Mouse (Mus musculus) thymus, postnatal 4 days (tissue): ENCODE results near the gene Eif4e.

Experiments used
- DNase-seq: peaks from one replicate; pipeline ENCODE4 v3.0.0; 2021

Eif4e gene

DNA sequence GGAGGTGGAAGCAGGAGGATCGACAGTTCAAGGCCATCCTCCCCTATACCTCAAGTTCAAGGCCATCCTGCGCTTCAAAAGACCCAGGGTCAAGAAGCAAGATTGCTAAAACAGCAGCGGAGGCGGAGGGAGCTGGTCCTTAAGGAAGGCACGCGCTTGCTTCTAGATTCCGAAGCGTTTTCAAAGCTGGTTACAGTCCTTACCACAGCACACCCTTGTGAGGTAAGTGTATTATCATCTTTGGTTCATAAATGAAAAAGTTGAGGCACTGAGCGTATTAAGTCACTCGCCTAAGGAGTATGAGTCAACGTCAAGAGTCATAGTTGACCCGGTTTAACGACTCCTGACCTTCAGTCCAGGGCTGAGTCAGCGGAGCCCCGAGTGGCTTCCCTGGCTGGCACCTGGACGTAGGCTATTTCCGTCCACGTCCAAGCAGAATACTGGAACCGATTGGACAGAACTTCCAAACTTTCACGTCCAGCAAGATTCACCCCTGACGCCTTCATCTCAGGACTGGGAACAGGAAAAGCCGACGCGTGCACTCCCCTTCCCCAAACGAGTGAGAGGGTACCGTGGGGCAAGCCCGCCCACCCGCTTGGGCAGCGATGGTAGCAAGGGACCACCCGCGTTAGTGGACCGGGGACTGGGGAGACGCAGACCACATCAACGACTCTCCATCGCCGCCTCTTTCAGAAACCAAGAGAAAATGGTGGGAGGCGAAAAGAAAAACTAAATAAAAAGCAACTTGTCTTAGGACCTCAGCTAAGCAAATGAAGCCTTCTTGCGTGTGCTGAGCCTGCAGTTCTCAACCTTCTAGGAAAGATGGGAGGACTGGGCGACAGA is at the start of gene Eif4e:
Gene Eif4e, plus strand, starts transcription at position 107 of the 843 bp plus-strand sequence.
- peak; percentile 64 for DNase-seq

DNA sequence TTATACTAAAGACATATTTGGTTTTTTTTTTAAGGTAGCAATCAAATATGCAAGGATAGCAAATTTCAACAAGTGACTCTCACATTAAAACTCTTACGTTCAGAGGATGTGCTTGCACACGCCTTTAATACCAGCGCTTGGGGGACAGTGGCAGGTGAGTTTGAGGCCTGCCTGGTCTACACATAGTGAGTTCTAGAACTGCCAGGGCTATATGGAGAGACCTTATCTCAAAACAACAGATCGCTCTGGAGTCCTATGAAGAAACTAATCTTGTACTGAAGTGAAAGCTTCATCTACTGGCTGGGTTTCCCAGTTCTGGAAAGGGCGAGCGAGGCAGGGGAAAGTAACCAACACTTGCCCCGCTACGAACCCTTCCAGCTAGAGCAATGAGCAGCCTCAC is 46.5 kb upstream of the Eif4e start:
- DNase-seq = no peak

DNA sequence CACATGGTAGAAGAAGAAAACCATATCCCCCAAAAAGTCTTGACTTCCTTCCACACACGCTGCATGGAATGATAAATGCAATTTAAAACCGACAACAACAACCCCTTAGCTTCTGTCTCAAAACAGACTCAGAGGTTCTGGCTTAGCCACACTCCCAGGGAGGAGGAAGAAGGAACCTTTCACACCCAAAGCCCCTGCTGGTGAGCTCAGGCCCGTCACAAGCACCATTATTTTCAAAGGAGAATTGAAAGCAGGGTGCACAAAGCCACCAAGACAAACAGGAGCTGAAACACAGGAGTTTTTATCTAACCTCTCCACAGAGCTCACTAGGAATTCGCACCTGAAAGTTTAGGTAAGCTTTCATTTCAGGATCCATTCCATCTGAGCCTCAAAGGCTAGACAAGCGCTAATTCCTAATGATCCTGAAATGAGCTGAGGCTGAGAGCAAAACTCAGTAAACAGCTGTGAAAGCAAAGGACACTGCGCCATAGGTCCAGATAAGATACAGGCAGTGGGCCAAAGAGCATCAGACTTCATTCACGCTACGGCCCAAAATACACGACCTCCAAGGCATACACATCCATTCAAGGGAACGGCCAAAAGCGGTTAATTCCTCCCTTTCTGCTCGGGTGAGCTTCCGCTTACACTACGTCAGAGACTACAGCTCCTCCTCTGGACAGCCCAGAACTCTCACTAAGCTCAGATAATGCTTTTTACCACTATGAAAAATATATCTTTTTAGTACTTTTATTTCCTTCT is 44.3 kb upstream of the Eif4e start:
- no peak for DNase-seq

DNA sequence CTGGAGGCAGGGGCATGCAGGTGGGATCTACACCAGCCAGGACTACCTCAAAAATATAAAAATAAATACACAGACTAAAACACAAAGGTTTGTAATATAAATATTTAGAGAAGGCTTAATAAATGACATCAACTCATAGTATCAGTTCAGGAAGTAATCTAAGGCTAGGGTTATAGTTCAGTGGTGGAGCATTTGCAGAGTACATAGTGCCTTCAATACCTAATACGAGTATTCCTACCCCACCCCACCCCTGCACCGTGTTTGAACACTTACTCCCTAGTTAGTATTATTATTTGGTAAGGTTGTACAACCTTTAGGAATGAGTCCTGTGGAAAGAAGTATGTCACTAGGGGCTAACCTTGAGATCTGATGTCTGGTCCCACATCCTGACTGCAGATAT is 42.7 kb upstream of the Eif4e start:
- DNase-seq = no peak

DNA sequence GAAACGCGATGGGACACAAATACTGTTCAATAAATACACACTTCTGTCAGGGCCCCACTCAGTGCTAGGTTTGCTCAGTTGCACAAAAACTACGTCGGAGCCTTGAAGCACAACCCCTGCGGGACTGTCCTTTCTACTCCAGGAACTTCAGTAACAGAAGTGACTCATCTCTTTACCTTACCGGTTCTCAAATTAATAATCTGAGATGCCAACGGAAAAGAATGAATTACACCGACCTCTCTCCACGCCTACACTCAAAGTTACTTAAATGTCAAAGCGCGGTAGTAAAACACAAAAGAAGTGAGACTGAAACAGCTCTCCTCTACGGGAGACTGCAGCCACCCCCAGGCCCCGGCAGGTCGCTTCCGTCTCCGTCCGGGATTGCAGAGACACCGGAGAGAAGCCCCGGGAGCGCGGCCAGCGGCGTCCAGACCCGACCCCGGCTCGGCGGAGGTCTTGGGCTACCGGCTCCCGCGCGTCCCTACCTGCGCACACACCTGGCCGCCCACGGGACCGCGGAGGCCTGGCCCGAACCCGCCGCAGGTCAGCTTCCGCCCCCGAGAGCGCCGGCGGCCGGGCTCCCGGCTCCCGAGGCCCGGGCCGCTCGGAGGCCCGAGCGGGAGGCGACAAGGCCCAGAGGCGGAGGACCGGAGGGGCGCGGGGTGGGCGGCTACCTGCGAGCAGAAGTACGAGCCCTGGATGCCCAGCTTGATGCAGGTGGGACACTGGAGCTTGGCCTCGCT is 37.2 kb upstream of the Eif4e start:
- no peak for DNase-seq

DNA sequence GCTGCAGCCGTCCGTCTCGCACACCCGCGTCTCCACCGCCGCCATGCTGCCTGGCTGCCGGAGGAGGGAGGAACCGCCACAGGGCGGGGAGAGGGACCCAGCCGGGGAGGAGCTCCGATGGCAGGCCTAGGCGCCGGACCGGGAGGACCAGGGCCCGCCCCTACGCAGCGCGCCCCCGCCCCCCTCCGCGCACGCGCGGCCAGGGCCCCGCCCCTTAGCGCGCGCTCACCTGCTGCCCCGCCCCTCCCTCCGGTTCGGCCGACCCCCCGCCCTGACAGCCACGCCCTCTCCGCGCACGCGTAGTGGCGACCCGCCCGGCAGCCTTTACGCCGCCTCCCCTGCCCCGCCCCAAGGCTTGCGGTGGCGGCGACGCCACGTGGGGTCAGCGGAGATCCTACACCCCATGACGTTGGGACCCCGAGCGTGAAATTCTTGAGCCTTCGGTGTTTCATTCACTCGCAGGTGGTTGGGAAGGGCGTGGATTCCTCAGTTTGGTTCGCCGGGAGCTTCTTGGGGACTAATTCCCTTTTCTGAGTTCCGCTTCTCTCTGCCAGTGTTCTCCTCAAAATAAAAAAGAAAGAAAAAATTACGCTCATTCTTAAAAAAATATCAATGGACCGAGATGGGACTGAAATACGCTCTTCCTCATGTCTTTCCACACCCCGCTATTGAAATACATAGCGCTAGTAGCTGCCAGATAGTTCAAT is 36.5 kb upstream of the Eif4e start, which contains the start of gene Metap1:
Gene Metap1, minus strand, starts transcription at position 189 of the 707 bp plus-strand sequence.
- peak; percentile 100 for DNase-seq

DNA sequence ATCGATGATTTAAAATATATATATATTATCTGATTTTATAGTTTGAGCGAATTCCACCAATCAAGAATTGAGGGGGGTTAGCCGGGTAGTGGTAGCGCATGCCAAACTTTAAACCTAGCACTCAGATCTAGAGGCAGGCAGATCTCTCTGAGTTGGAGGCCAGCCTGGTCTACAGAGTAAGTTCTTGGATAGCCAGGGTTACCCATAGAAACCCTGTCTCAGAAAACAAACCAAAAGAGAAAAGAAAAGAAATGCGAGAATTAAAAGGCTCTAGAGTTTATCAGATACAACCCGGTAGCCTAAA is 36.0 kb upstream of the Eif4e start:
- no peak for DNase-seq

DNA sequence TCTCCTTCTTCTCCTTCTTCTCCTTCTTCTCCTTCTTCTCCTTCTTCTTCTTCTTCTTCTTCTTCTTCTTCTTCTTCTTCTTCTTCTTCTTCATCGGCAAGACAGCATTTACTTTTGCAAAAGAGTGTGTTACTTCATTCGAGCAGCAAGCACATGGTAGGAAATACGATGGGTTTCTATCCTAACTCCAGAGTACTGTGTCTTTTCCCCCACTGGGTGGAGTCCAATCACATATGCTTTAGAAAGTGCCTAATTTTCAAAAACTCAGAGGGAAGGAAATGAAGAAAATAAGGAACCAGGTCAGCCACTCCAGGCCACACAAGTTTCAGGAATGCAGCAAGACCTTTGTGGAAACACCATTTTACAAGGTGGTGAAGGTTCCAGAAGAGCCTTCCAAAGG is 32.3 kb upstream of the Eif4e start:
- no peak for DNase-seq

DNA sequence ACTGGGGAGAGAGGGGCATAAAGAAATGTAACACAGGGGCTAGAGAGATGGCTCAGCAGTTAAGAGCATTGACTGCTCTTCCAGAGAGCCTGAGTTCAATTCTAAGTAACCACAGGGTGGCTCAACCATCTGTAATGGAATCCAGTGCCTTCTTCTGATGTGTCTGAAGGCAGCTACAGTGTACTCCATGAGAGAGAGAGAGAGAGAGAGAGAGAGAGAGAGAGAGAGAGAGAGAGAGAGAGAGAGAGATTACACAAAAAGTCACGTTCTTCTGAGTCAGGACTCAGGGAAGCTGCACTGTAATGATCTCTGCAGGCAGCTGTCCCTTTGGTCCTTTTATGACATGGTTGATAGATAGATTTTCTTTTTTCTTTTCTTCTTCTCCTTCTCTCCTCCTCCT is 31.4 kb upstream of the Eif4e start:
- no peak for DNase-seq

DNA sequence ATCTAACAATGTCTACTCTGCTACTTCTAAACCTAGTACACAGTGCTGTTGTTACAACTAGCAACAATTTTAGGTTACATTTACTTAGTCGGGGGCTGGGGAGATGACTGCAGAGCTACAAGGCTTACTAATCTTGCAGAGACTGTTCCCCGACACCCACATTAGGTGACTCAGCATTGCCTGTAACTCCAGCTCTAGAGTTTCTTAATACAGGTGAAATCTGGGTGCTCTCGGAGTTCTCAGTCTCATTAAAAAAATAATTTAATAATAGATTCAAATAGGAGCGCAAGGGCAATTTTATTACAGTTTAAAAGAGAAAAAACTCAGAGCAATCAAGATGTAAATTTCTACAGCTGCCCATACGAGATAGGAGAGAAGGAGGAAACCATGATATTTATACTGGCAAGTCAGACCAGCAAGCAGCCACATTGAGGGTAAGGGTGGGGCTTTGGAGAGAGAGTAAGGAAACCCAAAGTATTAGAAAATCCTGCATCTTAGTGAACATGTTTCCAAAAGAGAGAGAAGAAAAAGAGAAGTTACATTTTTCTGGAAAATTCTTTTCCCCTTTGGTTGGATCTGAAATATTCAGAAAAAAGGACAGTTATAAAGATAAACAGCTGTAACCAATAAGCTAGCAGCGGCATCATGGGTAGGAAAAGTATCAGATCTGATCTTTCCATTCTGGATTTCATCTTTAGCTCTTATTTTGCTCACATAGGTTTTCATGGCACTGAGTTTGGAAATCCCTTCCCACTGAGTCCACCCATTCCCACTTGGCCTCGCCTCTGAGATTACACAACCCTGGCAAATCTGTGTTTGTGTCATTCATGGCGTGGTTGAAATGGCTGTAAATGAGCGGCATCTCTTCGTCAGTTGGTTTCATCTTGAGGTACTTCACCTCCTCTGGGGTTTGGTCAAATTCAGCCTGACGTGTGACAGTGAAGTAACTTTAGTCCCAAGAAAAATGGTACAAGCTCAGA is 30.5 kb upstream of the Eif4e start:
- no peak for DNase-seq

DNA sequence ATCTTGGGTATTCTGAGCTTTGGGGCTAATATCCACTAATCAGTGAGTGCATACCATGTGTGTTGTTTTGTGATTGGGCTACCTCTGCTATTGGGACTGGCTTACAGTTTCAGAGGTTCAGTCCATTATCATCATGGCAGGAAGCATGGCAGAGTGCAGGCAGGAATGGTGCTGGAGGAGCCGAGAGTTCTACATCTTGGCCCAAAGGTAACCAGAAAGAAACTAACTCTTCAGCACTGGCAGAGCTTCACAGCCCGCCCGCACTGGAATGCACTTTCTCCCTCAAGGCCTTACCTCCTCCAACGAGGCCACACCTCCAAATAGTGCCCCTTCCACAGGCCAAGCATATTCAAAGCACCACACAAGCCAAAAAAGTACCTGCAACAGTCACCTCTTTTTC is 27.2 kb upstream of the Eif4e start:
- no peak for DNase-seq

DNA sequence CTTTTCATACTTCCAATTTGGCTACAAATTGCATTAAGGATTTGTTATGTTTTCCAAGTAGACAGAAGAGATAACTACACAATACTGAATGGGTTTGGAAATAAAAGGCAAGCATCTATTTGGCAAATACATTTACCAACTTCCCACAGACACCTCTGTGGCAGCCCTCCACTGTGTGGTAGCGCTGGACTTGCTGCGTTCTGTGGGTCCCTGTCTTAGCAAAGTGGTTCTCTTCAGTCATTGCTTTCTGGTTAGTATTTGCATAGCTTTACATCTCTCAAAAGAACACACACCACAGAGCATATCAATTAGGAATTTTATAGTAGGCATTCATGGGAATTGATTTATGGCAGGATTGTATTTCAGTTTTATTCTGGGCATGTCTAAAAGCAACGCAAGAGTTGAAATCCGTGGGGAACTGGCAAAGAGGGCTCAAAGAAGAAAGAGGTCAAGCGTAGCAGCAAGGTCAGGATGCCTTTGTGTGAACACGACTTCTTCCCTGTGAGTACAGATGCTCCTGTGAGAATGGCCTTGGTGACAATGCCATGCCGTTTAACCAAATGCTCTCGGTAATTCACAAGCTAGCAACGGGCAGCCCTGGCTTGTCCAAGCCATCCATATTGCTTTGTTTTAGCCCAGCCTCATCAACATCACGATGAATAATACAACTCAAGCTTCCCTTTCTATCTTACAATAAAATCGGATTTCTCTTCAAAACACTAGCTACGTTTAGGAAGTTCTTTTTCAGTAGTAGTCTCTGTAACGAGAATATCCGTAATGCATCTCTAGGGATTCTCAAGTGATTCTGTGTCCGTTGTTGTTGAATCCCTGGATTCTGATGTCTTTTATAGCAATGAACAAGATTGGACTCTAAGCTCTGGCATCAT is 25.9 kb upstream of the Eif4e start:
- DNase-seq = no peak

DNA sequence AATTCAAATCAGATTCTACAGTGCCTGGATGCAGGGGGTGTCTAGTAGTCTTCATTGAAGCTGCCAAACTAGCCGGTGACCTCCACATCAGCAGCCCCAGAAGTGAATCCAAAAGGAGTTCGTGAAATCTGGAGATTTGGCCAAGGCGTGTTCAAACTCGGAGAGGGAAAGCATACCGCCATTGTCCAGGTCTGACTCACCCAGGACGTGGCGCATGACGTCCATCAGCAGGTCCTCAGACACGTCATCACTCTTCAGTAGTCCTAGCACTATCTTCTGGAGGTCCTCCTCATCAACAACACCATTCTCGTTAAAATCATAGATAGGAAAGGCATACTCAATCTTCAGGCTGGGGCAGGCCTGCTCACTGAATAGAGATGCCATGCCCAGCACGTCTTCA is 22.2 kb upstream of the Eif4e start:
- DNase-seq = no peak

DNA sequence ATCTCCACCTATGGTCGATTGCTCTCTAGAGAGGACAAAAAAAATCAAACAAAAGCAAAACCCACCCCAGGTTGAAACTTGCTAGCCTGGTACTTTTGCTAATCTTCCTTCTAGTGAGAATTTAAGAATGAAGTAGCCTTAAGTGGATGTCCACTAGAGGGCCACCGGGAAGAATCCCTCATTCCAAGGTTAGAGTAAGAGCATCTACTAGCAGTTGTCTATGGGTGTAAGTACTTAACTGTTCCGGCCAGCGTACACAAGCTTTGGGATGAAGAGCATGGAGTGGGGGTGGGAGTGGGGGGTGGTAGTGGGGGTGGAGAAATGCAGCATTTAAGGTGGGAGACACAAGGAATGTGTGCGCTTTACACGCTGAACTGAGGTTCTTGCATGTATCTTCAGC is 19.2 kb upstream of the Eif4e start:
- DNase-seq = no peak

DNA sequence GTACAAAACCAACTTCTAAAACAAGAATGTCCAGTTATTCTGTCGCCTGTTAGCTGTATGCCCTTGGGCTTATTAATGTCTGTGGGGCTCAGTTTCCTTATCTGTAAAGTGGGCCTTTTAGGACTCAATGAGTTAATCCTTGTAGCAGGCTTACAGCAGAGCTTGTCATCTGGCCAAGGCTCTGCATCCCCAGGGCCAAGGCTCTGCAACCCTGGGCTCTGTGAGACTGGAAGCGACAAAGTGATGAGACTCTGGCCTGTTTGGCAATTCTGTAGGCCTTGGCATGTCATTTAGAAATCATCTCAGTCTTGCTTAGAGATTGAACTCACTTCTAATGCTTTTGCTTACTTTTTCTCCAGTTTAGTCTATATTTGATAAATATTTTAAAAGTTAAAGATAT is 16.4 kb upstream of the Eif4e start:
- no peak for DNase-seq

DNA sequence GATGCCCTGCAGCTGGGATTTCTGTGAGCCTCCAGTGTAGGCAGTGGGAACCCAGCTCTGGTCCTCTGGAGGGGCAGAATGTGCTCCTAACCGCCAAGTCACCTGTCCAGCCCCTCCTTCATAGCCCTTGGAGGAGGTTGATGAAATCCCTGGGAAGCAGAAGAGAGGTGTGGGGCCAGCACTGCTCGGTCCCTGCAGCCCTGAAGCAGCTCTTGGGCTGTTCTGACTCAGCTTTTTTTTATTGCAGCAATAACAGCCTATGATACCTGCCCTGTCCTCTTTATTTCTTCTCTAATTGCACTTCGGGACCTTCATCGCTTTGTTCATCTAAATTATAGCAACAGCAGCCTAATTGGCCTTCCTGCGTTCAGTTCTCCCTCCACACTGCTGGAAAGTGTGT is 15.5 kb upstream of the Eif4e start:
- no peak for DNase-seq

DNA sequence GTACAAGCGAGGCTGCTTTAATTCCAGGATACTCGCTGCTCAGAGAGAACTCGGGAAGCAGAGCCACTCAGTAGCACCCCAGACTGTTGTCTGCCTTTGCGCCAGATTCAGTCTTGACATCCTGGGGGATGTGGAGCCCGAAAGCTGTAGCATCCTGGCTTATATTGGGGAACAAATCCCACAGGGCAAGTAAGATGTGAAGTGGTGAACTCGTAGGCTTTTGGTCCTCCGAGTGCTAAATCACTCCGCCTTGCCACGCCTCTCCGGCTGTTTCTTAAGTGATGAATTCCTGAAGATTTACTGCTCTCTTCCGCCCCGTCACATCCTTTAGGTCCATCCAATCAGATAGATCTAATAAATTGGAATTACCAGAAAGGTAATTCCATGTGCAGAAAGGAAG is 12.7 kb upstream of the Eif4e start:
- DNase-seq = no peak

DNA sequence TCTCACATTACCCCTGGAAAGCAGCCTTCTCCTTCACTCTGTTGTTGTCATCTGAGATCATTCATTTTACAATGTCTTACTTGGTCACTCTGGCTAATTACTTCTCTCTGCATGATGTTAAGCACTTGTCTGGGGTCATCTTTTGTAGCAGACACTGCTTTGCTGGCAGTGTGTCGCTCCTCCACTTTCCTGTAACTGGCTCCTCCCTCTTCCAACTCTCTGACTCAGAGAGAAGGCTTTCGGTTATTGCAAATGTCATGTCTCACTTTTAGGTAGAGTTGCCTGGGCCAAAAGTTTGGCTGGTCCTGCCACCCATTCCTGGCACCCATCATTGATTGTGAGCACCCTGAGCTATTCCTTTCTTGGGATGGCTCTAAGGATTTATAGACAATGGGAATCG is 11.2 kb upstream of the Eif4e start:
- no peak for DNase-seq

DNA sequence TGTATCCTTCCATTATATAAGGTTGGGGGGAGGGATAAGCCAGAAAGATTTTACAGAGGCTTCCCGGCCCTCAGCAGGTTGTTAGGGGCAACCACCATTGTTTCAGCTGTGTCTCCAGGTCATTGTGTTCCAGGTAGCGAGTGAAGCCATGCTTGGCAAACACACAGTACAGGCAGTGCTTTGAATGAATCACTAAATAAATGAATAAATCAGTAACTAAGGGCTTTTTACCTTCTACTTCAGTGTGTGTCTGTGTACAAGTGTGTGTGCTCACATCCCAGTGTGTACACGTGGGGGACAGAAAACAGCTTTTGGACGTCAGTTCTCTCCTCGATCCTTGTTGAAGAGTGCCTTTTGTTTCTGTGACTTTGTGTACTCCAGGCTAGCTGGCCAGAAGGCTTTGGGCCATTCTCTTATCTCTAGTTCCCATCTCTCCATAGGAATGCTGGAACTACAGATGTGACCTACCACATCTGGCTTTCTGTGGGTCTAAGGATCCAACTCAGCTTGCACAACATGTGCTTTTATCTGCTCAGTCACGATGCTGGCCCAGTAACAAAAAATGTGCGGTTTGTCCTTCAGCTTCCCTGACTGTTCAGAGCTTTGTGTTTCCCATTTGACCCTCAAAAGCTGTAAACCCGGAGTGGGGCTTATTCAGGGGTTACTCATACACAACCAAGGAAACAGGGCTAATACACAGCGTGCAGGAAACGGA is 10.2 kb upstream of the Eif4e start:
- no peak for DNase-seq

DNA sequence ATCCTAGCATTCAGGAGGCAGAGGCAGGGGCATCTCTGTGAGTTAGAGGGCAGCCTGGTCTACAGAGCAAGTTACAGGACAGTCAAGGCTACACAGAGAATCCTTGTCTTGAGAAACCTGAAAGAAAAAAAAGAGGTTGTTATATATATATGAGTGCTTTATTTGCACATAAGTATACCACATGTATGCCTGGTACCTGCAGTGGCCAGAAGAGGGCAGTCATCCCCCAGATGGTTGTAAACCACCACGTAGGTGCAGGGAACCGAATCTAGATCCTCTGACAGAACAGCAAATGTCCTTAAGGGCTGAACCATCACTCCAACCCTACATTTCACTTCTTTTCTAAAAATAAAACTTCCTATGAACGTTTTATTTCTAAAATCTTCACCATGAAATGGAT is 8.1 kb upstream of the Eif4e start:
- DNase-seq = peak; percentile 74
